Mouse (Mus musculus) brain, embryonic 14.5 days (tissue): ENCODE measurements around the gene Pygb.

Experiments
- CTCF ChIP-seq: fragments of 200-500 bp; IDR thresholded peaks from 2 replicates; pipeline ENCODE4 v1.5.1; 2012; ENCODE audit warnings: inconsistent platforms, mild to moderate bottlenecking, moderate library complexity, borderline replicate concordance; ENCODE audit not compliant: insufficient read depth, insufficient read length; ENCODE audit errors: extremely low read depth
- POLR2A ChIP-seq: fragments of 200-500 bp; IDR thresholded peaks from 2 replicates; pipeline ENCODE4 v1.6.1; 2012; ENCODE audit warnings: mild to moderate bottlenecking, inconsistent platforms, borderline replicate concordance; ENCODE audit not compliant: poor library complexity, insufficient read depth, insufficient read length, severe bottlenecking; ENCODE audit errors: extremely low read depth

GRCm38 (mm10) chr2:150755016-150755415 is 31.5 kb upstream of the Pygb start:
- TF ChIP-seq CTCF (no peak), POLR2A (no peak)
